Mouse (Mus musculus) MEL (cell line): ENCODE data around the gene Gm37240.

ENCODE experiments used
- CHD2 ChIP-seq: IDR thresholded peaks from 2 replicates; pipeline ENCODE4 v1.6.1; 2011; ENCODE audit warnings: low read length, improper control_type of control experiment
- CTCF ChIP-seq, 3 experiments: IDR thresholded peaks in 2 of 3; conservative IDR thresholded peaks in 1 of 3; 2 replicates each; pipeline ENCODE4 v1.5.1; 2011 to 2012; ENCODE audit warnings: low read length in 3 of 3, low read depth in 2 of 3, mild to moderate bottlenecking in 2 of 3, improper control_type of control experiment in 1 of 3, inconsistent platforms in 1 of 3, mixed read lengths in 1 of 3, moderate library complexity in 1 of 3; ENCODE audit not compliant: control insufficient read depth in 1 of 3, insufficient read depth in 1 of 3, poor library complexity in 1 of 3, severe bottlenecking in 1 of 3
- POLR2A ChIP-seq, 2 experiments: IDR thresholded peaks; 2 replicates each; pipeline ENCODE4 v1.6.1; 2011 to 2012; ENCODE audit warnings: low read length in 2 of 2, mild to moderate bottlenecking in 2 of 2, control low read depth in 1 of 2, improper control_type of control experiment in 1 of 2, low read depth in 1 of 2, moderate library complexity in 1 of 2; ENCODE audit not compliant: control insufficient read depth in 1 of 2, insufficient read depth in 1 of 2, poor library complexity in 1 of 2
- USF1 ChIP-seq: IDR thresholded peaks from 2 replicates; pipeline ENCODE4 v1.6.1; 2014; ENCODE audit warnings: low read depth, mild to moderate bottlenecking, inconsistent platforms, low read length, improper control_type of control experiment, moderate library complexity

DNA sequence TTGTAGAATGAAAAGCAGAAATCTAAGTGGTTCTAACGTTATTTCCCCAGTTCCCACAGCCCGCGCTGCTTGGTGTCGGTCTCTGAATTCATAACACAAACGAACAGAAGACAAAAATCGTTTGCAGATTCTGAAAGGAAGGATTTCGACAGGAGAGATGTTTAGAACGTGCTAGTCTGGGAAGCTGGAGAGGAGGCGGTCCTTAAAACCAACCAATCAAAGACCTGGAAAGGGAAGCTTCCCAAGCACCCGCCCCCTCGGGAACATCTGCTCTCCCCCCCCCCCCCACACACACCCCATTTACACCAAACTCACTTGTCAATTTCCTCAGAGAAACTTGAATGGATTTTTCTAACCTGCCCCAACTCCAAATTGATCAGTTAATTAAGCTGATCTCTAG is 780.4 kb downstream of the Gm37240 start:
- TF ChIP-seq CHD2 (no peak), CTCF (IDR thresholded peaks at IDR 0.05 in 2 of 3, conservative IDR thresholded peaks at IDR 0.05 in 1 of 3; ENCODE audit: control insufficient read depth in 1 of 3, insufficient read depth in 1 of 3, low read depth in 2 of 3, low read length in 3 of 3, poor library complexity in 1 of 3, severe bottlenecking in 1 of 3) (no peak), USF1 (no peak), POLR2A (IDR thresholded peaks at IDR 0.05; ENCODE audit: control insufficient read depth in 1 of 2, insufficient read depth in 1 of 2, low read depth in 1 of 2, low read length in 2 of 2, poor library complexity in 1 of 2) (no peak)
